Mouse (Mus musculus) neural tube, embryonic 11.5 days (tissue): ENCODE results near the gene Ankrd44. TPM values are rescaled to one million over a fixed set of nuclear protein-coding genes. Genes with fewer than 3 reads are reported as not detected.
"Not testable (repeated sequence)": the region's sequence is repeated elsewhere in the genome, so short reads cannot be mapped to it uniquely, and the experiment has no call there.

Experiments used
- ATAC-seq: fragments of 200-750 bp; cut with Nextera tagmentation; 2 replicates; pipeline ENCODE4 v1.8.0; 2017; ENCODE audit warnings: moderate number of reproducible peaks, mild to moderate bottlenecking, moderate TSS enrichment, moderate library complexity; ENCODE audit not compliant: insufficient read depth, low FRiP score, low TSS enrichment
- DNase-seq: peaks from one replicate; pipeline ENCODE4 v3.0.0-alpha.2; 2015; ENCODE audit warnings: low spot score
- H3K27ac ChIP-seq: fragments of 300-500 bp; sonication (generic); 2 replicates; pipeline ENCODE4 v1.5.1; 2014; ENCODE audit warnings: low read depth, mild to moderate bottlenecking, low read length
- H3K27me3 ChIP-seq: fragments of 300-500 bp; sonication (generic); 2 replicates; pipeline ENCODE4 v1.6.1; 2014; ENCODE audit warnings: mild to moderate bottlenecking, low read length, mixed read lengths; ENCODE audit not compliant: control insufficient read depth, insufficient read depth
- H3K36me3 ChIP-seq: fragments of 300-500 bp; sonication (generic); 2 replicates; pipeline ENCODE4 v1.6.1; 2014; ENCODE audit warnings: mild to moderate bottlenecking, low read length, moderate library complexity, mixed read lengths; ENCODE audit not compliant: control insufficient read depth, insufficient read depth
- H3K4me1 ChIP-seq: fragments of 300-500 bp; sonication (generic); 2 replicates; pipeline ENCODE4 v1.6.1; 2014; ENCODE audit warnings: low read length, mixed read lengths; ENCODE audit not compliant: control insufficient read depth, insufficient read depth
- H3K4me2 ChIP-seq: fragments of 300-500 bp; sonication (generic); 2 replicates; pipeline ENCODE4 v1.6.1; 2014; ENCODE audit warnings: low read depth, mild to moderate bottlenecking, moderate library complexity
- H3K4me3 ChIP-seq: fragments of 300-500 bp; sonication (generic); 2 replicates; pipeline ENCODE4 v1.5.1; 2014; ENCODE audit warnings: low read depth, low read length
- H3K9ac ChIP-seq: fragments of 300-500 bp; sonication (generic); 2 replicates; pipeline ENCODE4 v1.6.1; 2014; ENCODE audit warnings: mild to moderate bottlenecking, low read length
- H3K9me3 ChIP-seq: fragments of 300-500 bp; sonication (generic); 2 replicates; pipeline ENCODE4 v1.6.1; 2016; ENCODE audit warnings: low read length; ENCODE audit not compliant: control insufficient read depth
- WGBS: fragments of 180-500 bp; shearing (Covaris S2); extraction: QIAGEN DNeasy Blood & Tissue Kit; methylation state at CpG from one replicate; pipeline ENCODE4 v1.1.7; 2014; 5-methylcytosine and 5-hydroxymethylcytosine counted together
- polyA plus RNA-seq: library from polyadenylated mRNA; unstranded; fragments of >200 nt; fragmentation: Nextera tagmentation; extraction: Ambion mirVana; gene quantifications from 2 replicates; pipeline ENCODE4 v1.2.1, GENCODE M21; 2014

The Ankrd44 gene
- 13.3 and 14.5 TPM in 2 replicates for polyA plus RNA-seq

- no peaks in the 10 kb centered on the region for H3K27me3 ChIP-seq
- peak within 1 kb of the TSS; percentile 69 for H3K9ac ChIP-seq
- DNase-seq (peak; percentile 85), ATAC-seq (peak; percentile 91)
- under 1% methylated on average over 69 of the region's 94 CpGs for WGBS
- peak within 1 kb of the TSS; percentile 53 for H3K4me2 ChIP-seq
- peak within 1 kb of the TSS; percentile 65; the same call in 1 of the 2 replicates for H3K27ac ChIP-seq
- H3K9me3 ChIP-seq = no peaks in the 10 kb centered on the region
- H3K4me1 ChIP-seq = 0 out of 2 replicates have a peak, but pooled peaks cover 3% of the 10 kb centered on the region
- H3K4me3 ChIP-seq = peak within 1 kb of the TSS; percentile 68
- H3K36me3 ChIP-seq = no peaks in the 10 kb centered on the region
These were observed at the start of gene Ankrd44 for GRCm38 (mm10) chr1:54925971-54926771. Gene Ankrd44, minus strand, starts transcription at chr1:54926387.

- 75% methylated on average over 5 of the region's 5 CpGs for WGBS
- Histone ChIP-seq H3K4me2 (no peak overlapping the region), H3K36me3 (no peaks in the 10 kb centered on the region), H3K4me3 (no peak overlapping the region), H3K4me1 (no peaks in the 10 kb centered on the region), H3K9ac (no peak overlapping the region), H3K9me3 (no peaks in the 10 kb centered on the region), H3K27me3 (no peaks in the 10 kb centered on the region), H3K27ac (no peak overlapping the region)
- ATAC-seq = no peak
- DNase-seq = peak; percentile 30
These were observed 45.7 kb upstream of the Ankrd44 start for GRCm38 (mm10) chr1:54971687-54972404.

- Histone ChIP-seq H3K4me2 (no peak overlapping the region), H3K4me3 (no peak overlapping the region), H3K9ac (no peak overlapping the region), H3K27ac (no peak overlapping the region), H3K4me1 (no peaks in the 10 kb centered on the region), H3K36me3 (no peaks in the 10 kb centered on the region), H3K27me3 (no peaks in the 10 kb centered on the region), H3K9me3 (no peaks in the 10 kb centered on the region)
- ATAC-seq (no peak), DNase-seq (no peak)
- WGBS = 98% methylated on average over 3 of the region's 3 CpGs
These were observed 40.7 kb upstream of the Ankrd44 start for GRCm38 (mm10) chr1:54966858-54967257.

- H3K36me3 ChIP-seq = no peaks in the 10 kb centered on the region
- WGBS = 54% methylated on average over 11 of the region's 11 CpGs
- no peak overlapping the region for H3K9ac ChIP-seq
- no peak overlapping the region for H3K27ac ChIP-seq
- no peak overlapping the region for H3K4me3 ChIP-seq
- no peaks in the 10 kb centered on the region for H3K4me1 ChIP-seq
- DNase-seq (no peak), ATAC-seq (no peak)
- H3K4me2 ChIP-seq = no peak overlapping the region
- no peaks in the 10 kb centered on the region for H3K9me3 ChIP-seq
- H3K27me3 ChIP-seq = no peaks in the 10 kb centered on the region
These were observed 39.2 kb upstream of the Ankrd44 start for GRCm38 (mm10) chr1:54965159-54965995.

- Histone ChIP-seq H3K36me3 (no peaks in the 10 kb centered on the region), H3K9me3 (no peaks in the 10 kb centered on the region), H3K4me2 (no peak overlapping the region), H3K9ac (no peak overlapping the region), H3K27ac (no peak overlapping the region), H3K4me1 (no peaks in the 10 kb centered on the region), H3K27me3 (no peaks in the 10 kb centered on the region), H3K4me3 (no peak overlapping the region)
- ATAC-seq (no peak), DNase-seq (no peak)
- WGBS = 80% methylated on average over 9 of the region's 9 CpGs
These were observed 35.5 kb upstream of the Ankrd44 start for GRCm38 (mm10) chr1:54961724-54962123.

GRCm38 (mm10) chr1:54960613-54961165 is 34.5 kb upstream of the Ankrd44 start:
- no peaks in the 10 kb centered on the region for H3K4me1 ChIP-seq
- WGBS = 64% methylated on average over 9 of the region's 9 CpGs
- ATAC-seq = no peak
- no peak for DNase-seq
- no peak overlapping the region for H3K4me3 ChIP-seq
- H3K9ac ChIP-seq = no peak overlapping the region
- H3K4me2 ChIP-seq = no peak overlapping the region
- no peaks in the 10 kb centered on the region for H3K27me3 ChIP-seq
- H3K36me3 ChIP-seq = no peaks in the 10 kb centered on the region
- no peak overlapping the region for H3K27ac ChIP-seq
- H3K9me3 ChIP-seq = no peaks in the 10 kb centered on the region

- 70% methylated on average over 3 of the region's 3 CpGs for WGBS
- Histone ChIP-seq H3K4me1 (no peaks in the 10 kb centered on the region), H3K27me3 (no peaks in the 10 kb centered on the region), H3K4me3 (no peak overlapping the region), H3K27ac (no peak overlapping the region), H3K9ac (no peak overlapping the region), H3K36me3 (no peaks in the 10 kb centered on the region), H3K4me2 (no peak overlapping the region), H3K9me3 (no peaks in the 10 kb centered on the region)
- DNase-seq = no peak
- ATAC-seq = no peak
These were observed 32.3 kb upstream of the Ankrd44 start for GRCm38 (mm10) chr1:54958525-54958924.

- H3K9ac ChIP-seq, H3K4me1 ChIP-seq, H3K9me3 ChIP-seq, DNase-seq, H3K4me2 ChIP-seq, H3K4me3 ChIP-seq, ATAC-seq, H3K27ac ChIP-seq, H3K27me3 ChIP-seq, H3K36me3 ChIP-seq: not testable (repeated sequence)
- 91% methylated on average over 9 of the region's 14 CpGs for WGBS
These were observed 30.8 kb upstream of the Ankrd44 start for GRCm38 (mm10) chr1:54956995-54957394.
